Mouse (Mus musculus): ENCODE measurements around the gene Uchl4.

DNA sequence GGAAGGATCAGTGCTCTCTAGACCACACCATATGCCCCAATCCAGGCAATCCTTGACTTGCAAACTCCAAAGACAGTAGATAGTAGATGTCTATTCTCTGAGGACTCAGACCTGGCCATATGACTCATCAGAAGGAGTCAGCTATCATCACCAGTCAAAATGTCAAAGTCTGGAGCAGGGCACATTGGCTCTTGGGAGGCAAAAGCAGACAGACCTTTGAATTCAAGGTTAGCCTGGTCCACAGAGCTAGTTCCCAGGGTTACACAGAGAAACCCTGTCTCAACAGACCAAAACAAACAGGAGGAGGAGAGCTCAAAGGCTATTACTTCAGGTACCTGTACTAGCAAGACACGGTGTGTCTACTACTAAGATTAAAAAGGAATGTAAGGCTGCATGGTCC lies 41.1 kb upstream of the Uchl4 start:
- no peak for TF ChIP-seq CTCF (IDR thresholded peaks at IDR 0.05; ENCODE audit: control insufficient read depth, insufficient read depth, insufficient replicate concordance, low read depth, low read length)
- no peak for TF ChIP-seq POLR2A (IDR thresholded peaks at IDR 0.05; ENCODE audit: control insufficient read depth, low read depth, low read length)
